Mouse (Mus musculus): ENCODE results near the gene Ptprd.

Gene Ptprd

DNA sequence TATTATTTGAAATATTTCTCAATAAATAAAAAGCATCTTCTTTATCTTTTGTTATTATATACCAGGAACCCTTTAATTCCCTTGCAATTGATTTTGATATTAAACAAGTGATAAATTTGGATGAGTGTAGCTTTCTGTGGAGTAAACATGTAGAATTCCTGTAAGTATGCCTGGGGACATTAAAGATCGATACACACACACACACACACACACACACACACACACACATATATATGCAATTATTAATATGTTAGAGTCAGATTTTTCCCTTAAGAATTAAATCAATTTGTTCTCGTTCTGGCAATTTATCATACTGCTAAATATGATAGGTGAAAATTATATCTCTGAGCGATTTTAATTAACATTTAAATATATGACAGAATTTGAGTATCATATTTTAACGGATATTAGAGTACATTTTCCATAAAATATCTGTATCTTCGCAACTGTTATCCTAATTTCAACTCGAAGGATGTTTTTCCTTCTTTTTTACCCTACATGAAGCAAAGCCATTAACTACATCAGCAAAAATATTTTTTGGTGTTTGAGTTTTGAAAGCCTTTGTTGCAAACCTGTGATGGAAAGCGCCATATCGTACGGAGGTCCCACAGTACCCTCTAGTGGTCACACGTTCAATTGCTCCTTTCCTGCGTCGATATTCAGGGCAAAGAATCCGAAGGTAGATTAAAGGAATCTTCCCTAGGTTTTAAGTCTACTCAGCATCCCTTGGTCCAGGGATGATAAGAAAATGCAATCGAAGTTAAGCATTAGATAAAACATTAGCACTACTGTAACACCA is 653.2 kb downstream of the Ptprd start:
- peak; percentile 4 for DNase-seq (ENCODE audit: low read depth, low spot score)

DNA sequence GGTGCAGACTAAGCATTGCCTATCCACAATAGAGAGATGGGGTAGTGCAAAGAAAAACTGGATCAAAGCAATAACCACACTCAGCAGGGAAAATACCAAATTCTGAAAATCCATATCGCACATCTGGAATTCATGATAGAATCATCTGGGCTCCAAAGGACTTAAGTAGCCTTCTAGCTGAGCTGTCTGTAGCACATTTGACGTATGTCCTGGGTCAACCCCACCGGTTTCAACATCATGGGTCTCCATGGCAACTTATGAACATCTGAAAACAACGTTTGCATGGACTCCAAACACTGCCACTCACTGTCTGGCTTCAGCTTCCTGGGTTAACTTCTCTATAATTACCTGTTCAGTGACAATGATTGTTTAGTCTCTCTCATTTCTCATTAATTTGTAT is 655.9 kb downstream of the Ptprd start:
- no peak for DNase-seq (ENCODE audit: low read depth, low spot score)

DNA sequence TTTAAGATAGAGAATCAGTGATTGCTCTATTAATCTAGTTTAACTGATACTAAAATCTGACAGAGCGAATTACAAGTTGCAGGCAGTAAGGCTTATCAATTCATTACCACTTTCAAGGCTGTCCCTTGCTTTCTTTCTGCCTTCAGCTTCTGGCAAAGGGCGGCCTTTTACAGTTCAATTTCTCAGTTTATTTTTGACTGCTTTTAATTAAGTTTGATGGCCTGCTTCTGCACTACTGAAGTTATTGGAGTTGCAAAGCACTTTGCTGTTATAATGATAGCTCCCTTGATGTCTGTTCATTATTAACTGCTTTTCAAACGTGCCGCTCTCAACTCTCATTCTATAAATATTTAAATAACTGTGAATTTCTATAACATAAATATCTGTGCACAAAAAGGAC is 673.9 kb downstream of the Ptprd start:
- no peak for DNase-seq (ENCODE audit: low read depth, low spot score)

GRCm38 (mm10) chr4:77537336-77537735 is 674.4 kb downstream of the Ptprd start:
- DNase-seq (ENCODE audit: low read depth, low spot score): no peak

- DNase-seq (ENCODE audit: low read depth, low spot score): no peak
These were observed 676.2 kb downstream of the Ptprd start for GRCm38 (mm10) chr4:77535601-77536000.

- no peak for DNase-seq (ENCODE audit: low read depth, low spot score)
These were observed 677.2 kb downstream of the Ptprd start for GRCm38 (mm10) chr4:77534553-77534952.

GRCm38 (mm10) chr4:77519166-77519565 is 692.6 kb downstream of the Ptprd start:
- no peak for DNase-seq (ENCODE audit: low read depth, low spot score)

DNA sequence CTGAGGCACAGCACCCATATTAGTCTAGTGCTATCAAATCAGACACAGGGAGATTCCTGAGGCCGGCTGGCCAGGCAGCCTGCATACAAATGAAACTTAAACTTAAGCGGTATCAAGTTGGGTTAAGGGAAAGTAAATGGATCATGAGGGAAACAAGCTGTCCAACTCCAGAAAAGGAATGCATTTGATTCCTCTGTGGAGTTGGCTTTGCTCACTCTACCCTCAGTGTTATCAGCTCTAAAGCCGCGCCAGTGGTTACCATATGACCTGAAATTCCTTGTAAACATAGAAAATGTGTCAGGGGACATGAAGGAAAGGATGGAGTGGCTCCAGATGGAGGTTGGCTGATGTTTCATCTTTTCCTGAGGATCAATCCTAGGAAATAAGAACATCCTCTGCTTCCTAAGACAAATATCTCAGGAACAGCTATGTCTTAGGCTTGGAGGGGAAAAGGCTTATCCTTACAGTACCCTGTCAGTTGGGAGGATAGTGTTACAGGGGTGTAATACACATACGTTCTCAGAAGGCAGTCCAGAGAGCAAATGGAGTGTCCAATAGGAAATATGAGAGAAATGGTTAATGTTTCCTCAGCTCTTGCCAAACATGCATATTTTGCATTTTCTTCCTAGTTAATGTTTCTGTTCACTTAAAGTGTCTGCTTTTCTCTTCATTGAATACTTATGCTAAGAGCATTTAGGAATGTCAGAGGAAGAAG is 697.7 kb downstream of the Ptprd start:
- DNase-seq (ENCODE audit: low read depth, low spot score): no peak

DNA sequence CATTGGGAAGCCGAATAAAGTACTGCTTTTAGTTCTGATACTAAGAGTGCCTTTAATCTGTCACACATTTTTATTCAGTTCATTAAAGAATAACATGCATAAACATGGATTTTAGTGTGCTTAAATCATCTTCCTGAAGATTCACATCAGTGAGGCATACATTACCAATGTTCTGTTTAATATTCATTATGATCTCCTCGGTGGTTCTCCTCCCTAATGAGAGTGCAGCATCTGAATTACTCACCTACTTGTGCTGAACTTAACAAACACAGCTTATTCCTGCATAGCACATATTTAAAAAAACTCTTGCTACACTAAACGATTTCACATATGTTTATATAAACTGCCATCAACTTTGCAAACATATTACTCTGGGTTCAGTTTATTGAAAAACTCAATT is 698.7 kb downstream of the Ptprd start:
- no peak for DNase-seq (ENCODE audit: low read depth, low spot score)

GRCm38 (mm10) chr4:77454049-77454448 is 757.7 kb downstream of the Ptprd start:
- DNase-seq (ENCODE audit: low read depth, low spot score): no peak

DNA sequence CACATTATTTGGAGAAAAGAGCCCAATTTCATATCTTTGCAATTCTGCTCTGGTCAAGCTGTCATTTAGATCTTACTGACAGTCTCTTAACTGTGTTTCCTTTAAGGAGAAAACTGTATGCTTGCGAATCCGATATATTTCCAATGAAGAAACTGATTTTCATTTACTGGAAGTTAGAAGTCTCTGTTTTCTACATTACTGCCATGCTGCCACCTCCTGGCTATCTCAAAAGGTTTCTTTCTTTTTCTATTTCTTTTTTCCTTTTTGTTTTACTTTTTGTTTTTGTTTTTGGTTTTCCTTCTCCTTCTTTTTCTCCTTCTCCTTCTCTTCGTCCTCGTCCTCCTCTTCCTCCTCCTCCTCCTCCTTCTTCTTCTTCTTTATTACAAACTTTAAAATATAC is 812.6 kb downstream of the Ptprd start:
- DNase-seq (ENCODE audit: low read depth, low spot score): no peak

DNA sequence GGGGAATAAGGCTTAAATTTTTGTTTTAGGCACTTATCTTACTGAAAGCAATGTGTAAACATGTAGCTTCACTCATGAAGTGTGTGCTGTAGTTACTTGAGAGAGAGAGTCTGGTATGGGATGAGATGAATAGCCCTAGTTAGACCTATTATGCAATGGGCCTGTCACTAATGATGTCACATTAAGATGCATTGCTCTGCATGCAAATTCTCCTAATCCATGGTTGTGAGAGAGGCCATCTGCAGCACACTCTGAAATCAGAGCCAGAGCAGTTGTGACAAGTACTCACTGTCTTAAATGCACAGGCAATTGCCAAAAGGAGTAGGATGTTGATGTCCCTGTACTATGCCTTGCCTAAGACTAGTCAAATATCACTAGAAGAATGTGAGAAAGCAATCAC is 850.0 kb downstream of the Ptprd start:
- no peak for DNase-seq (ENCODE audit: low read depth, low spot score)

DNA sequence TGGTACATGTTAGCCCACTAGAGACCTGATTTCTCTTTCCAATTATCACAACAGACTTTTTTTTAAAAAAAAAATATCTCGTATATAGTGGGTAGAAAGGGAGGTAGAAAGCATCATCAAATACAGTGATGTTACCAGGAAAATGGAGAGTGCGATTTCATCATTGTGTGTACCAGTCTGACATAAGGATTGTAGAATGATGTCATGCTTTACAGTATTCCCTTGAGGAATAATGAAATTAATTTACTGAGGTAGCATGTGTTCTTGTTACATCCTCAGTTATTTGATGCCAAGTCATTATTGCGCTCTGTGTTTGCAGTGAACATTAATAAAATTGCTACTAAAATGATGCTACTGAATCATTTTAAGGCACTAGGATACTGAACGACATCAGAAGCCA is 884.6 kb downstream of the Ptprd start:
- no peak for DNase-seq (ENCODE audit: low read depth, low spot score)

- DNase-seq (ENCODE audit: low read depth, low spot score): no peak
These were observed 894.6 kb downstream of the Ptprd start for GRCm38 (mm10) chr4:77317060-77317680.

DNA sequence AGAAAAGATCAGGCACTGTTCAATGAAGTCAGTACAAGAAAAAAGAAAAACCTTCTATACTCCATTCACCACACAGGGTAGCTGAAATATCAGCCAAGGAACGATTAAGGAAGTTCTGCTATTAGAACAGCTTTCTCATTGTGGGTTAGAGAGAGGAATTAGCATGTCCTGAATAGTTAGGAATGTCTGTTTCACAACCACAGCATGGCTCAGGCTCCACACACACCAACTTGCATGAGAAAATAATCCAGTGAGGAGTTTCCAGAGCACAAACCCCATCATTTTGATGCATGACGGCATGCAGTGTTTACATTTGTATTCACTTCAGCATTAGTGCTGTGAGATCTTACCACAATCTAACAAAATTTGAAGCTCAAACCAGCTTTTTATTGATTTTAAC is 895.1 kb downstream of the Ptprd start:
- no peak for DNase-seq (ENCODE audit: low read depth, low spot score)

- DNase-seq (ENCODE audit: low read depth, low spot score): no peak
These were observed 901.5 kb downstream of the Ptprd start for GRCm38 (mm10) chr4:77310127-77310788.

- no peak for DNase-seq (ENCODE audit: low read depth, low spot score)
These were observed 928.3 kb downstream of the Ptprd start for GRCm38 (mm10) chr4:77283423-77283822.

DNA sequence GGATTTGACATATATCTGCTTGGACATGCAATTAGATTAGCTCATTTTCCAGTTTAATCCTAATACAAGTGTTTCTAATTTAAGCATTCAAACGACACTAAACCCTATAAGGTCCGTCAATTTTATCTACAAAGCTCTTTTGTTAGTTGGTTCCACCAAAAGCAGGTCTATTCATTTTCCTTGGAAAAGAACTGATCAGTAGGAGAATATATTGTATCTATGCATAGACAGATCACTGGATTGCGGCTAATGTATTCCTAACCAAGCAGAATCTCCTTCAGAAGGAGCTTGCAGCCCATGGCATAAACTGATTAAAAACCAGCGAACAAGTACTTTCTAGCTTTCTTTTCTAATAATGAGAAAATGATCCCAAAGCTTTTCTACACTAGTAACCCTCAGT is 933.8 kb downstream of the Ptprd start:
- DNase-seq (ENCODE audit: low read depth, low spot score): no peak

DNA sequence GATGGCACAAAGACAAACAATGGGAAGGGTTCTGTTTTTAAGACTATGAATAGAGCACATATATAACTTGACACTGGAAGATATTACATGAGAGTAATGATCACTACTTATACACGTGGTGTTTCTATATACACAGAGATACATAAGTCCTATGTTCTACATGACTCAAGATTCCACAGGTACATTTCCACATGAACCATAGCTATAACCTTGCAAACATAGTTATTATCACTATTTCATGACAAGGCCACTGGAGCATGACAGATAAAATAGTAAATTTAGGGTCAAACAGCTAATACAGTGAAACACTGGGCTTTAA is 951.8 kb downstream of the Ptprd start:
- DNase-seq (ENCODE audit: low read depth, low spot score): no peak

DNA sequence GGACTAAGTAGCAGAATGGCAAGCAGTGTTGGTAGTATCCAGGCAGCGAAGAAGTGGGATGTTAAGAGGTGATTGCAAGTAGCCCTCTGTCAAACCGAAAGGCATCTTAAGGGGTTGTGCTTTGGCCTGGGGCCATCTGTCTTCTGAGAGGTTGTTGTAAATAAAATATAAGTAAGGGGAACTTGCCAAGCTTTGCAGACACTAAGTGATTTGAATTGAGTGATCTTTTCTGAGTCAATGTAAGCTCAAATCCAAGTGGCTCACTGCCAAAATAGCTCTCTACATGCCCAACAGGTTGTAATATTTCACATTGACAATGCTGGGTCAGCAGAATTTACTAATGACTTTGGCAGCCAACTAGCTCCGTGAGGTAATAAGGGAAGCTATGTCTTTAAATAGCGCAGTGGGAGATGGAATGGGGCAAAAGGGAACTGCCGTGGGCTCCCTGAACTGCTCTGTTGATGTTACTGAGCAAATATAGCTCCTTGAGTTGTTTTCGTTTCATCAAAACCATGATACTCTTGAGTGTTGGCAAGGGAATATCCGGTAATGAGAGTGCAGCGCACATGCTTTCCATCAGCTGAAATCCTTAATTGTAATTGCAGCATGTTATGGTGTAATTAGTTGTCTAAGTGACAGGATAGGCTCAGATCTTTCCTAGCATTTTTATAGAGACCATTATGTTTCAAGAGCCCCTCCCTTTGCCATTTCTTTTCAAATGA is 952.4 kb downstream of the Ptprd start:
- DNase-seq (ENCODE audit: low read depth, low spot score): no peak

- DNase-seq (ENCODE audit: low read depth, low spot score): no peak
These were observed 960.6 kb downstream of the Ptprd start for GRCm38 (mm10) chr4:77251188-77251587.

DNA sequence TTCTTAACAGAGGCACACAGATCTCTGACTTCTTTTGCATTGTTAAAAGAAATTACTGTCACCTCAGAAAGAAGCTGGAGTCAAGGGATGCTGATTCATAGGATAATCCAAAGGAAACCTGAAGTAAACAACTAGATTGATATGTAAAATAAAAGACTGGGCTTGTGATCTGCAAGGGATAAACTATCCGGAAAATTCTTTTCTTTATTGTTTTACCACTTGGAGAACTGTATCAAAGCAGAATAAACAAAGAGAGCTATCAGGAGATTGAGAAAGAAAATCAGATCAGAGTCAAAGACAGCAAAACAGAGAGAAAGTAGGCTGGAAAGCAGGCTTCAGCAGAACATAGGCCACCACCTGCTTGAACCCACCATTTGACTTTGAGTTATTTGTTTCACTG is 962.0 kb downstream of the Ptprd start:
- no peak for DNase-seq (ENCODE audit: low read depth, low spot score)

Measured in CD4-positive, CD25-positive, alpha-beta regulatory T cell, adult 2 months (primary cell).